Mouse (Mus musculus): ENCODE results near the gene Blvrb.
"Not testable (repeated sequence)": the region's sequence is repeated elsewhere in the genome, so short reads cannot be mapped to it uniquely, and the experiment has no call there.

Blvrb gene

GRCm38 (mm10) chr7:27480927-27481626 is 33.3 kb downstream of the Blvrb start:
- in situ Hi-C loops (cut with MseI, MboI) = no loop called here

DNA sequence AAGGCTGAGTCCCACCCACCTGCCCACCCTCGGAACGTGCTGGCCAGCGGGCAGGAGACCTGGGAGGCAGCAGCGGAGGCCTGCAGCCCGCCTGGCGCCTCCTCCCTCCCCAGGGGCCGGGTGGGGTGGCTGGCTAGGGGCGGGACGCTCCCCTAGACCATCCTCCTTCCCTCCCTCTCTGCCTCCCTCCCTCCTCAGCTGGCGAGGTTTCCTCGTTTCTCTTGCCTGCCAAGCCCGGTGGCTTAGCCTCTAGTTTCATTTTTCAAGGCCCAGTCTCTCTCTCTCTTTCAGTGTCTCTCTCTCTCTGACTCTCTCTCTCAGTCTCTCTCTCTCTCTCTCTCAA is 33.8 kb downstream of the Blvrb start:
- in situ Hi-C loops (cut with MseI, MboI) = no loop called here

DNA sequence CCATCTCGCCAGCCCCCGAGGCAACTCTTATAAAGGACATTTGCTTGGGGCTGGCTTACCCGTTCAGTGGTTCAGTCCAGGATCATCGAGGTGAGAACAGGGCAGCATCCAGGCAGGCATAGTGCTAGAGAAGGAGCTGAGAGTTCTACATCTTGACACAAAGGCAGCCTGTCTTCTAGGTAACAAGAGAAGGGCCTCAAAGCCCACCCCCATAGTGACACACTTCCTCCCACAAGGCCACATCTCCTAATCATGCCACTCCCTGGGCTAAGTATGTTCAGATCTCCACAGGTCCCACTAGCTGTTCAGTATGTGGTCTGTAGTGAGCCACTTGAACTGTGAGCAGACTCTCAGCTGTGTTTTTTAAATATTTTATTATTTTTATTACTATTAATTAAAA is 36.1 kb downstream of the Blvrb start:
- in situ Hi-C loops (cut with MseI, MboI) = no loop called here

- in situ Hi-C loops (cut with MseI, MboI) = no loop called here
These were observed 38.5 kb downstream of the Blvrb start for GRCm38 (mm10) chr7:27486102-27486769.

DNA sequence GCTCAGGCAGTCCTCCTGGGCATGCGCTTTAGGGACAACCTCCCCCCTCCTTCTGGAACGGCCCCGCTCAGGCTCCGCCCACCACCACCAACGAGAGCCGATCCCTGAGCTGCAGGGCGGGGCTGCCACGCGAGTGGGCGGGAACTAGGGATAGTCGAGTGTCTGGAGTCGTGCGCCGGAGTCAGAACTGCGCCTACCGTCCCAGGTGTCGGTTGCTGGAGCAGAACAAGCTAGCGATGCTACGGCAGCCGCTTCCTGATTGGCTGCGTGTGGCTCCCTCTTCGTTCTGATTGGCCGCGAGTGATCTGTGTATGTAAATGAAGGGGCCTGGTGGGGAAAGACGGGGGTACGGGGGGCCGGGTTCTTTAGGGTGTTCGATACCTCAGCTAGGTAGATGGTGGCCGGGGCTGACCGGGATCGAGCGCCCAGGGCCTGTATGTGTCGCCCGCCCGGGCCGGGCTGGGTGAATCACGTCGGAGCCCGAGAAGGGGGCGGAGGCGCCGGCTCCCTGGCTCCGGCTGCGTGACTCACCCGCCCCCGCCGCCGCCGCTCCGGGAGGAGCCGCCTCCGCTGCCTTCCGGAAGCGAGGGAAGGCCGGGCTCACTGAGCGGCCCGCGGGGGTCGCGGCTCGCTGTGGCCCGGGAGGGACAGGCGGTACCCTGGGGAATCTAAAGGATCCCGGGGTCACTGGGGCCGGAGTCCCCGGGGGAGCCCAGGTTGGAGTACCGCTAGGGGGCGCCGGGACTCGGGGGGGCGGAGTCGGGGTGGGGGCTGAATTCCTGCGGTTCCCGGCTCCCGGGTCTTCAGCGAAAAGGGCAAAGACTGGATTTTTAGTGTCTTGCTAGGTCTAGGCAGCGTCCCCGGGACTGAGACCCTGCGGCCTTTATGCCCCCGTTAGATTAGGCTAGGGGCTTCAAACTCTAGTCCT is 39.3 kb downstream of the Blvrb start, which contains the start of gene Sertad1:
Gene Sertad1 (plus strand): TSS at position 141 of the 928 bp plus-strand sequence.
- in situ Hi-C loops (cut with MseI, MboI) = no loop called here

DNA sequence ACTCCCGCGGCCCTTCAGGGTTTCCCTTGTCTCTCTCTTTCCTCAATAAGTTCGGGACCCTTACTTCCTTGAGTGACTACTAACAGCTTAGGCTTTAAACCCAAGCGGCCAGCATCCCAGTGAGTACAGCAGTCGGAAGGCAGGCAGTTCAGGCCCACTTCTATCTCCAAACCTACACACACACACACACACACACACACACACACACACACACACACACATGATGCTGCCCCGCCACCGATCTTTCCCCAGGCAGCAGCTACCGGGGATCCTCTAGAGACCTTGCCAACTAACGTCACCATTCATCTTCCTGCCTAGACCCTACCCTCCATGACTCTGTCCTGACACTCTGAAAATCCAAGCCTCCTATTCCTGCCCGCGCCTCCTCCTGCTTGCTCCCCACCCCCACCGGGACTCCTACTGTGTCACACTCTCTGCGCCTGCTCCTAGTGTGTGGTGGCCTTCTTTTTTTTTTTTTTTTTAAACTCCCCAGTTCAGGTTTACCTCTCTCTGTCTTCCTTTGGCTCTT is 40.0 kb downstream of the Blvrb start:
- in situ Hi-C loops (cut with MseI, MboI) = no loop called here

DNA sequence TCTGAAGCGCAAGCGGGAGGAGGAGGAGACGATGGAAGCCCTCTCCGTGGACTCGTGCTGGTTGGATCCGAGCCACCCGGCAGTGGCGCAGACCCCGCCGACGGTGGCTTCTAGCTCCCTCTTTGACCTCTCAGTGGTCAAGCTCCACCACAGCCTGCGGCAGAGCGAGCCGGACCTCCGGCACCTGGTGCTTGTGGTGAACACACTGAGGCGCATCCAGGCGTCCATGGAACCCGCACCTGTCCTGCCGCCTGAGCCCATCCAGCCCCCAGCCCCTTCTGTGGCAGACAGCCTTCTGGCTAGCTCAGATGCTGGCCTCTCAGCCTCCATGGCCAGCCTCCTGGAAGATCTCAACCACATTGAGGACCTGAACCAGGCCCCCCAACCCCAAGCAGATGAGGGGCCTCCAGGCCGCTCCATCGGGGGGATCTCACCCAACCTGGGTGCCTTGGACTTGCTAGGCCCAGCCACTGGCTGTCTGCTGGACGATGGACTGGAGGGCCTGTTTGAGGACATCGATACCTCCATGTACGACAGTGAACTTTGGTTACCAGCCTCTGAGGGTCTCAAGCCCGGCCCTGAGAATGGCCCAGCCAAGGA is 41.6 kb downstream of the Blvrb start:
- in situ Hi-C loops (cut with MseI, MboI) = no loop called here

GRCm38 (mm10) chr7:27490227-27490542 is 42.4 kb downstream of the Blvrb start:
- in situ Hi-C loops (cut with MseI, MboI) = no loop called here

DNA sequence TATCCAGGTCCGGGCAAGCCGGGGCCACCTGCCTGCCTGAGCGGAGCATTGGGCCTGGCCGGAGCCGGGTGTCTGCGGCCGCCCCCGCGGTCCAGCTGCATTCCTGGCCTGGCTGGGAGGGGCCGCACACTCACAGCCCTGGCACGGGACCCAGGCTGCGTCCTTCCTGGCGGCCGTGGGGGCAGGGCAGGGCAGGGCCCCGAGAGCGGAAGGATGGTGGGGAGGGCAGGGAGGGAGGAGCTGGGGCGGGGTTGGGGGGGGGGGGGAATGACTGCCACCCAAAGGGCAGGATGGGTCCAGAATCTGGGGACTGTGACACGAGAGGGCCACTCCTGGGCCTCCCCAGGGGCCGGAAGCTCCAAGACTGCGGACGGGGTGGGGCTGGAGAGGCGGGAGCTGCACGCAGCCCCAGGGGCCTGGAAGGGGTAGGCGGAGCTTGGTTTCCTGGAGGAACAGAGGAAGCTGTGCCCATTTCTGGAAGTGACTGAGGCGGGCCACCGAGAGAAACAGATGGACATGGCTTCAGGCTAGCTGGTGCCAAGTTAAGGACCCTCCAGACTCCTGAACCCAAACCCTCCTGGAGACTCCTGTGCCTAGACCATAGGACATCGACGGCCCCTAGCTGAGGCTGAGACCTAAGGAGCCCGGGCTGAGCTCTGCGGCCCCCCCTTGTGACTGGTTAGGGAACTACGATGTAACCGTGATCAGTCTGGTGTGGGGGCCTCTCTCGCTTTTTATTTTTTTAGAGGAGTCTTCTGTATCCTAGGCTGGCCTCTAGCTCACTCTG is 43.0 kb downstream of the Blvrb start:
- in situ Hi-C loops (cut with MseI, MboI) = no loop called here

DNA sequence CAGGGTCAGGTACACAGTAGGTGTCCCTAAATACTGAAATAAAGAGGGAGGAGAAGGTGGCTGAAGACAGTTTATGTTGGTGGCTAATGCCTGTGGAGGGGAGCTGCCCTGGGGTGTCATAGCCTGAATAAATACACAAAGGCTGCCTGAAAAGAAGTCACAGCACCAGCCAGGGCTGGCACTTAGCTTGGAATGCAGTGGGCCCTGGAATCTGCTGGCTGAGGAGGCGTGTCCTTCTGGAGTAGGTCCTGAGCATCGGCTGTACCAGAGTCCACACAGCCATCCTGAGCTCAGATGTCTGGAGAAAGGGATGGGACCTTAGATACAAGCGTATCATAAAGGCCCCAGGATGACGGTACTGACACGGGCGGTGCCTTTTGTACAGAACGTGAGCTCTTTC is 44.1 kb downstream of the Blvrb start:
- in situ Hi-C loops (cut with MseI, MboI) = no loop called here

GRCm38 (mm10) chr7:27493022-27493421 is 45.2 kb downstream of the Blvrb start:
- in situ Hi-C loops (cut with MseI, MboI) = no loop called here

DNA sequence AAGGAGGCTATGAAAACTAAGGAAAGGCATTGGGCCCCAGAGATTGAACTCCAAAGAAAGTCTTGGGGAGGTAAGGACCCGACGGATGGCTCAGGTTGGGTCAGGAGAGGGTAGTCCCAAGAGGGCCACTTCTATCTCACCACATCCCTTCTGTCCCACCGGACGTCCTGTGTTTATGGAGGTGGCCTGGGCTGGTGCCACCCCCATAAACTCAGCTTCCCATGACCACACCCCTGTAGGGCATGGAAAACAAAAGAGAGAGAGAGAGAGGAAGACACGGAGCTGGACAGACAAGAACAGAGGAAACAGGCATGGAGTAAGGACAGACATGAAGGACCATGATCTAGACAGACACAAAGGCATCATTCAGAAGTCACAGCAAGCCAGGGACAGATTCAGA is 45.7 kb downstream of the Blvrb start:
- in situ Hi-C loops (cut with MseI, MboI) = no loop called here

- in situ Hi-C loops (cut with MseI, MboI) = not testable (repeated sequence)
These were observed 47.0 kb downstream of the Blvrb start for GRCm38 (mm10) chr7:27494659-27495367.

- in situ Hi-C loops (cut with MseI, MboI) = no loop called here
These were observed 51.3 kb downstream of the Blvrb start, which contains the start of gene Prx for GRCm38 (mm10) chr7:27499036-27499435. Gene Prx, plus strand, starts transcription at chr7:27499324.

DNA sequence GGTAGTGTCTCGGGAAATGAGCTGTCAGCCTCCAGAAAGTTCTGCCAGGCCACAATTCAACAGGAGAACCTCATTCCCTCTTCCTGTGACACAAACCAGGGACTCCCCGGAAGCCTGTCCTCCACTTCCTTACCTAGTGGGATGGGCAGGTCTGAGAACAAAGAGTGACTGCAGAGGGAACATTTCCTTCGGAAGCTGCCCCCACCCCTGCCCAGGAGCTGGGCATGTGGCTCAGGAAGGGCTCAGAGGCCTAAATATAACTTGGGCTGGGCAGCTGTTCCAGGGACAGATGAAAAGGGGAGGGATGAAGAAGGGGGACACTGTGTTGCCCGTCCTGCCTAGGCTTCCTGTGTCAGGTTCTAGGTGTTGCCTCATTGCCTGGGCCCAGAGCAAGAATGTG is 53.8 kb downstream of the Blvrb start:
- in situ Hi-C loops (cut with MseI, MboI) = no loop called here

GRCm38 (mm10) chr7:27506765-27507370 is 59.1 kb downstream of the Blvrb start:
- in situ Hi-C loops (cut with MseI, MboI) = no loop called here

DNA sequence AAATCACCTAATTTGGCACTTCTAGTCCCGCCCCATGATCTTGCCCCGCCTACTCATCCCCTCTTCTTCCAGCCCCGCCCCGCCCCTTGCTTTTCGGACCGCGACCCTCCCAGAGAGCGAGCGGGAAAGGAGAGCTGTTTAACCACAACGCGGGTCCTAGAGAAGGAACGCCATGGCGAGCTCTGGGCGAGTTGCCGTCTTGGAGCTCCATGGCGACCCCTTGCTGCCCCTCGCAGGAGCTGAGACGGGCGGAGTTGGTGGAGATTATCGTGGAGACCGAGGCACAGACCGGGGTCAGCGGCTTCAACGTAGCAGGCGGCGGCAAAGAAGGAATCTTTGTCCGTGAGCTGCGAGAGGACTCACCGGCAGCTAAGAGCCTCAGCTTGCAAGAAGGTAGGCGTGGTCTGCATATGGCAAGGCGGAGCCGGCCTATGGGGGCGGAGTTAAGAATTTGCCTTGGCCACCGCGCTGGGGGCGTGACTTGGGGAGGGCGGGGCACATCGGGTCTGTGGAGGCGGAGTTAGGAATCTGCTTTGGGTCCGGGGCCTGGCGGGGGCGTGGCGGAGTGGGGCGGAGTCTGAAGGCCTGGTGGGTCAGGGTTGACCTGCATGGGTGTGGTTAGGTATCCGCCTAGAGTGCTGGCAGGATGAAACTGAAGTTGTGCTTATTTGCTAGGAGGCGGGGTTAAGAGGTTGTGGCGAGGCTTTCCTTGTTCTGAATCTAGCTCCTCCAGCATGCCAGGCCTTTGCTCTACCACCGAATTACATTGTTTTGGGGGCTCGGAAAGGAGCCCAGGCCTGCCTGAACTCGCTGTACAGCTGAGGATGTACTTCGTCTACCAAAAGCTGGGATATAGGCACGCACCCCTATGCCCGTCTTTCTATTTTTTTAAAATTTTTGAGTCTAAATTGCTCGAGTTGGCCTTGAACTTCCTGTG is 60.2 kb downstream of the Blvrb start:
- in situ Hi-C loops (cut with MseI, MboI) = no loop called here

DNA sequence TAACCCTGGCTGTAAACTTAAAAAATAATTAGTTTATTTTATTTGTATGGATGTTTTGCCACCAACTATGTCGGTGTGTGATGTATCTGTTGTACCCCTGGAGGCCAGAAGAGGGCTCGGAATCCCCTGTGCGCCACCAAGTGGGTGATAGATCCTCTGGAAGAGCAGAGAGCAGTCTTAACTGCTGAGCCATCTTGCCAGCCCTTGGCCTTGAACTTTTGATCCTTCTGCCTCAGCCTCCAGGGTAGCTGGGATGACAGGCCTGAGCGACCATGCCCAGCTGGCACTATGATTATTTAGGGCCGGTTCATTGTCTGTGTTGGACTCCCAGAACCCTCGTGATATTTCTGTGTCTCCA is 60.8 kb downstream of the Blvrb start:
- in situ Hi-C loops (cut with MseI, MboI) = no loop called here

DNA sequence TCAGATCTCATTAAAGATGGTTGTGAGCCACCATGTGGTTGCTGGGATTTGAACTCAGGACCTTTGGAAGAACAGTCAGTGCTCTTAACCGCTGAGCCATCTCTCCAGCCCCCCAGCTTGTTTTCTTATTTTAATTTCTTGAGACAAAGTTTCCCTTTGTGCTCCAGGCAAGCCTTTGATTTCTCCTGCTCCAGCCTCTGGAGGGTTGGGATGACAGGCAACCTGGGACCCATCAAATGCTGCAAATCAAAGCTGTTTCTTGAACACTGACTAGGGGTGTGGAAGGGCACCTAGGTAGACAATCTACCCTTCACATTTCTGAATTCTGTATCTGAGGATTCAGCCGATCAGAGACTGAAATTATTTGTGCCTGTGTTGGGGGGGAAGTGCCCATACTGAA is 63.0 kb downstream of the Blvrb start:
- in situ Hi-C loops (cut with MseI, MboI) = no loop called here
